Mouse (Mus musculus) urinary bladder, adult 2 months (tissue): ENCODE data around the gene Fam20c. TPM values are rescaled to one million over a fixed set of nuclear protein-coding genes. Genes with fewer than 3 reads are reported as not detected.

Experiments
- DNase-seq: peaks from one replicate; pipeline ENCODE4 v3.0.0; 2022; ENCODE audit warnings: low spot score
- polyA plus RNA-seq: library from polyadenylated mRNA; depleted of rRNA; stranded (reverse); fragments of >200 nt; gene quantifications from 2 replicates; pipeline ENCODE4 v1.2.3, GENCODE M21; 2012

Gene Fam20c
- polyA plus RNA-seq, 1 experiment: 8.9 TPM

DNA sequence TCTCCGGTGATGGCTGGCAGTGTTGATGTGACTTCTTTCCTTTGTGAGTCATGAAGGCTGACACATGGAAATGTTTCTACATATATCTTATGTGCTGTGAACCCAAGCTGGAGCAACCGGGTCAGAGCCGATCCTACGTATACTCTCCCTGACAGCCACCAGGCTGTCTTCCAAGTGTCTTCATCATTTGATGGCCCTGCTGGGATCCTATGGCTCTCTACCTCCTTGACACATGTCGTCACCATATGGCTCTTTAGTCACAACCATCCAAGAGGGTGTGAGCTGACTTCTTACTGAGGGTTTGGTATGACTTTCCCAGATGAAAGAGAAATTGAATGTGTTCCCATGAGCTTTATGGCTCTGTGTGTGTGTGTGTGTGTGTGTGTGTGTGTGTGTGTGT, 50.0 kb downstream of the Fam20c start:
- DNase-seq: no peak

DNA sequence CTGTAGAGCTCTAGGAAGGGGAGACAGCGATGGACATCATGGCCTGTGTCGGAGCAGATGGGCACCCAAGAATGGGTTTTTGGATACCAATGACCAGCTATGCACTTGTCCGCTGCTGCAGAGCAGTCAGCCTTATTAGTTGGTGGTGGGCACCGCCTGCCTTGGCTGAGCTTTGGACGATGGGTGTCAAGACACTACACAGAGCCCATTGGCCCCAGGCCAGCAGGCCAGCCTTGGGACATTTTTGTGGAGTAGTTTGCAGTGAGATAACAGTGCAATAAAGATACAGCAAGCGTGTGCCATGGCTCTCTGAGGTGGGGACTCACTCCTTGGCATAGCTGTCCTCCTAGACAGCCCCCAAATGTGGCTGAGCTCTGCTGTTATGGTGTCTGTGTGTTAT, 55.5 kb downstream of the Fam20c start:
- no peak for DNase-seq

DNA sequence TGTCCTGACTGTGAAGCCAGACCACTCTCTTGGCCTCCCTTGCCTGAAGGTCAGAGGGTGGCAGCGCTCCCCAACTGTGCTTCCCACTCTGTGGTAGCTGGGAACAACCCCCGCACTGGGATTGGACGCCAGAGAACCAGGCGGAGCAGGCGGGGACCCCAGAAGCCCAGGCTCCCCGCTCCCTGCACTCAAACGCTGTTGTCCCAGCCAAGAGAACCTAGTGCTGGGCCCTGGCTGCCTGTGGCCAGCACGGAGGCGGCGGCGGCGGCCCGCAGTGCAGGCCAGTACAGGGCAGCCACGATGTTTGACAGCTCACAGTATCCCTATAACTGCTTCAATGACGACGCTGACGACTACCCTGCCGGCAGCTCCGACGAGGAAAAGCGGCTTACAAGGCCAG, 65.5 kb downstream of the Fam20c start, which contains the start of gene Gm5294:
Gene Gm5294, plus strand, starts transcription at position 301 of the 400 bp plus-strand sequence.
- DNase-seq: no peak

DNA sequence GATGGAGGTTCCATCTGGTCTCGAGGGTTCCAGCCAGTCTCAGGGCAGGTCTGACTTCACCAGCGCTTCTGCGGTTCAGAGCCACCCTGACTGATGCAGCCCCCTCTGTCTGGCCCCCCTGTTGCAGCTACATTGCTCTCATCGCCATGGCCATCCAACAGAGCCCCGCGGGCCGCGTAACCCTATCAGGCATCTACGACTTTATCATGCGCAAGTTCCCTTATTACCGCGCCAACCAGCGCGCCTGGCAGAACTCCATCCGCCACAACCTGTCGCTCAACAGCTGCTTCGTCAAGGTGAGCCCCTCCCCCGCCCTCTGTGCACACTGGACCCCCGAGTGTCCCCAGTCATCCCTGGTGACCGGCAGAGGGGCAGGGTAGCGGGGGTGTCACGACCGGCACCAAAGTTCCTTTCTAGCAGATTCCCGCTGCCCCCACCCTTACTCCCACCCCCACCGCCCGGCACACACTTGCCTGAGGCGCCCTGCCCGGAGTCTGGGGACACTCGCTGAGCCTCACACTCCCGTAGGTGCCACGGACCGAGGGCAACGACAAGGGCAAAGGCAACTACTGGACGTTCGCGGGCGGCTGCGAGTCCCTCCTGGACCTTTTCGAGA, 66.5 kb downstream of the Fam20c start:
- DNase-seq: no peak

DNA sequence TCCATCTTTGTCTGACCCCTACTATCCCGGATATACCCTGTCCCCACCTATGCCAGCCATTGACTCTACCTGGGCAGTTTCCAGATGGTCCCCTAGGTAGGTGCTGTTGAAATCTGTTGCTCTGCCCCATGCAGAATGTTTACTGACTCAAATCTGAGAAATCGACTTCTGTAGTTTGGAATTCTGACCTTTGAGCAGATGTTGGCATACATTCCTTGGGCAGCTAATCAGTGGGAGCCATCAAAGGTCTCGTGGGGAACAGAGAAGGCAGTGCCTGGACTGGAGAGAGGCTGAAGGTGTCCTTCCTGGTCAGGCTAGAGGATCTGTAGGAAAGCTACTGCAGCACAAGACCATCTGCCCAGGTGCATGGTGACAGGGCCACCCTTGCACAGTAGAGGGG, 70.8 kb downstream of the Fam20c start:
- DNase-seq: no peak

DNA sequence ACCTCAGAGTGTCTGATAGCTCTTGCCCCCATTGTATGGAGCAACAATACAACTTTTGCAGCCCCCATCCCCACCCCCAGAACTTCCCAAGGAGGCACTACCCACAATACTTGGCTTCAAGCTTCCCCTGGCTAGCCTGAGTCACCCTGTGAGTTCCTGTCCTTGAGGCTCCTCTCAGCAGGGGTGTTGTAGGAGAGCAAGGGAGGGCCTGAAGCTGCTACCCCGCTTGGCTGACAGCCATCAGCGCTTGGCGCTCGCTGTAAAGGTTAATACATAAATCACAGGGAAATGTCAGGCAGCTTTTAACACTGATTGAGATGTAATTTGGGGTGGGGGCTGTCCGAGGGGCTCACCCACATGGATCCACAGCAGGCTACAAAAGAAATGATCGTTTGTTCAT, 79.1 kb downstream of the Fam20c start:
- DNase-seq: no peak

DNA sequence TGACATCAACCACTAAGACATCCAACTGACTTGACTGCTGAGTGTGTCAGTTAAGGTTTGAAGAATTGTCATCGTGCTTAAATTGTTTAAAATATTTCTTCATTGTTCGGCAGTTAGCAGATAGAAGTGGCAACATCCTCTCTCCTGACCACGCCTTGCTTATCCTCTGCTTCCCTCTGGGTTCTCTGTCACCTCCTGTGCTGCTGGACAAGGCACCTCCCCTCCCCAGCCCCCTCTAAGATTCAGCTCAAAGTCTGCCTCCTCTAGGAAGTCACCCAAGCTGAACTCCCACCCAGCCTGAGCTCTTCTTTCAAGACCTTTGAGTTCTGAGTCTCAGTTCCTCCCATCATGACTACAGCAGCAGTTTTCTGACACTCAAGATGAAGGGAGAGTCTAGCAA, 80.6 kb downstream of the Fam20c start:
- no peak for DNase-seq

DNA sequence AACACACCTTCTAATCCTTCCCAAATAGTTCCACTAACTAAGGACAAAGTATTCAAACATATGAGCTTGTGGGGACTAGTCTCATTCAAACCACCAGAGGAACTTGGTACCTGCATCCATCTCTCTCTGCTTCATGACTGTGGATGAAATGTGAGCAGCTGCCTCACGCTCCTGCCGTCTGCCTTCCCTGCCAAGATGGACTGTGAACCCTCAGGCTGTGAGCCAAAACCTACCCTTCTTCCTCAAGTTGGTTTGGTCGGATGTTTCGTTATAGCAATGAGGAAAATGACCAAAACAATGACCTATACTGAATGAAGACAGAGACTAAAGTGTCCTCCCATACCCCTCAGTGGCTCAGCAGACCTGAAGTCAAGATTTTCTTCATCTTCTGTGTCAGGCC, 86.7 kb downstream of the Fam20c start:
- no peak for DNase-seq

DNA sequence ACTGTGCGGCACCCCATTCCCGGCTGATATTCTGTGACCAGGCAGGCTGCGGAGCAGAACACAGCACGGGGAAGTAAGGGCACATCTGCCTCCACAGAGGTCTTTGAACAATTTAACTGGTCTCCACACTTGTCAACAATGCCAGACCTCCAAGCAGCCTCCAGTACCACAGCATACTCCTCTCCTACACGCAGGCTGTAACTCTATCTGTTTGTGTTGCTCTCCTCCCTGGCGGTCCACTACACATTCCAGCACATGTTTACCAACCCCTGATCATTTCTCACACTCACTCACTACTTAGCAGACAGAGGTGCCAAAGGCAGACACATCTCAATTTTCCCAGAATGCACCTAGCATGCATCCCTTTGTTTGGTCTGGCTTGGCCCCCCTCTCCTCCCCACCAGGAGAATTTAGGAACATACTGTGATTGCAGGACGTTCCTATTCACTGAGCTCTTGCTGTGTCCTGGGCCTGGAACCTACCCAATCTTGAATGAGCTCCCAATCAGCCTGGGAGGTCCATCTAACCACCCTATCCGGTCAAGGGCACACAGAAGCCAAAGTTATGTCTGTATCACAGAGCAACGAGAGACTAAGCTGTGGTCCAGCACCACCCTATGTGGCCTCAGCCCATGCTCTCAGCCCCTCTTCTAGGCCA, 89.0 kb downstream of the Fam20c start:
- DNase-seq: no peak

DNA sequence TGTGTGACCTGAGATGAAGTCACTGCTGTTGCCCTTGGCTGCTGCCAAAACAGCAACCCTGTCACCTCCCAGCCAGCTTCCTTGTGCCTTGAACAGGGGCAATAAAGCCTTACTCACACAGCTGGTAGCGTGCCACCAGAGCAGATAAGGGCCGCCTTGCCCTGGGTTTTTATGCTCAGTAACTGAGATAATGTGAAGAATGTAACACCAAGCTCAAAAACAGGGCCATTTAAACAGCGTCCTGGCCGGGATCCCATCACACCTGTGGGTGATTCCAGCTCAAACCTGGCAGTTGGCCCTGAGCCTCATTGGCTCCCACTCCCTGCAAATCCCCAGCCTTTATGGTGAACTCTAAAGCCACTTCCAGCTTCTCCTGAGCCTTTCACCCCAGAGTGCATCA, 92.2 kb downstream of the Fam20c start:
- DNase-seq: no peak

DNA sequence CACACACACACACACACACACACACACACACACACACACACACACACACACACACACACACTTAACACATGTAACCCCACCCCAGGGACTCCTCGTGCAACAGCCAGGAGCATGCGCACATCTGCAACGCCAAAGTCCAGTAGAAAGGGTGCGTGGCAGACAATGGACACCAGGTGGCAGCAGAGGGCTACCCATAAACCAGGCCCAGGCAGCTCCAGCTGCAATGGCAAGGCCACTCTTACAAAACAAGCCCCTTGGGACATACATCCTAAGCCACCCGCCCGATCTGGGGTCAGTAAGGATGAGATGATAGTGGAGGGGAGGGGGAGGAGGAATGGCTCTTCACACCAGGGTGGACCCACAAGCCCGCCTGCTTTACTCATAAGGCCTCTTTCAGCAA, 93.8 kb downstream of the Fam20c start:
- peak; percentile 72 for DNase-seq

DNA sequence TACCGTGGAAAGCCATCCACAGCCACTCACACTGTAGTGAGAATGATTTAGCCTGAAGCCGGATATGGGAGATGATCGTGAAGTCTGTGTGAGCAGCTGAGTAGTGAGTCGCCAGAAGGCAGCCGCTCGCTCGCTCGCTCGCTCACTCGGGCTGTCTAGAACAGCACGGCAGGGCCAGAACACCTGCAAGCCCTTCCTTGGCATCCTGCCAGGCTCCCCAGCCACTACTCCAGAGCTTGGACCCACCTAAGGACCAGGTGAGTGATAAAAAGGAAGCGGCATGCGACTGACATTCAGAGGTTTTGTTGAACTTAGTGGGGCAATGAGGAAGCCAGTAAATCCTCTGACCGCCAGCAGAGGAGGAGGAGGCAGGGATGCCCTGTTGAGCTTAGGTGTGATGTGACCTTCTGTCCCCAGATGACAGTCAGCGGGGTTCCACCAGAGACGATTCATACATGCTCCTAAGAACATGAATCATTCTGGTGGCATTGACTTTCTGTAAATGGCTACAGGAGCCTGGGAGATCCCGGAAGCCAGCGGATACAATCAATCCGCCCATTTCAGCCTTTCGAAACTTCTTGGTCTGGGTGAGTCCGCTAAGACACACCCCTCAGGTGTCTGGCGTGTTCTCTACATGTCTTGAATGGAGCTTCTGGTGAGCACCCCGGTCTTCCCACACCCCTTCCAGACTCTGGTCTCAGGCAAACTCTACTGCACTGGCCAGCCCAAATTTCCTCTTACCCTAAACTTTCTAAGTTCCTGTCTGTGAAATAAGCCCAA, 95.6 kb downstream of the Fam20c start:
- DNase-seq: no peak

DNA sequence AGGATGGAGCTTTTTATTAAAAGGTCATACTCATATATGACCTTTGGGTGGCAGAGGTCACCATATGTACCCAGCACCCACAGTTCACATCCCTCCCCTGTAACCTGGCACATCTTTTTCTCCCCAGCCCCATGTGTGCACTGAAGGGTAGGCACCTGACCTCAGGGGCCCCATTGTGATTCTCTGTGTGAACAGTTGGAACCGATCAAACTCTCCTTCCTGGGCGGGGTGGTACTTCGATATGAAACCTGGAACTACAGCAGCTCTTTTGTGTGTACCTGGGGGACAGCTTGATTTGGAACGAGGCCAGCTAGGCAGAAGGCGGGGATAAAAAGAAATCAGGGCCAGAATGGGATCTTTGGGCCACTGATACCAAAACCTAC, 96.1 kb downstream of the Fam20c start:
- DNase-seq: no peak

DNA sequence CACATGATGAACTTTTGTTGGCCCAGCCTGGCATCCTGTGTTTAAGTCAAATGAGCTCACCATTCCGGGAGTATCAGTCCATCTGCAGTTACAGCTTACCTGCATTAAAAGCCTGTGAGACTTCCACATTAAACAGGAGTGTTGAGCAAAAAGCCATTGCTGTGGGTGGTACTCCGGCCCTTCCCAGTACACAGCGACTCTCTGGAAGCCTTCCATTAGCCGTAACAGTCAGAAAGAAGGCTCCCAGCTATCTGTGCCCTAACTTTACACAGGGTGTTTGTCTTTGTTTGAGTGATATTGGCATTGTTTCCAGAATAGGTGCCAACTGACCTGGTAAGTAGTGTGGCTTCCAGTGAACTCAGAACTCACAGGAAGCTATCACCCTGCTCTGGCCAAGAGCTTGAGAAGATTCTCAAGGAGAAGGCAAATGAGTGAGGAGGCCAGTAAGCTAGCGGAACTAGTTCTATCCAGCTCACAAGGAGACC, 97.0 kb downstream of the Fam20c start:
- no peak for DNase-seq

DNA sequence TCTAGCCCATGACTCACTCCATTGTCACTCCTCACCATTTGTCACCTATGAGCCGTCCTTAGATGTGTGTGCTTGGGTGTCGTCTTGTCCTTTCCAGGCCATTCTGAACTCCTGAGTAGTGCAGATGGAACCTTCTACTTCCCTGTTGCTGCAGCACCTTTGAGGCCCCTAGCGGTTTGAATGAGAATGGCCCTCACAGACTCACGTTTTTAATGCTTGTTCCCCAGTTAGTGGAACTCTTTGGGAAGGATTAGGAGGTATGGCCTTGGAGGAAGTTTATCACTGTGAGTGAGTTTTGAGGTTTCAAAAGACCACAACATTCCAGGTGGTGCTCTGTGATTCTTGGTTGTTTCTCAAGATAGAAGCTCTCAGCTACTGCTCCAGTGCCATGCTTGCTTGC, 97.8 kb downstream of the Fam20c start:
- DNase-seq: no peak

DNA sequence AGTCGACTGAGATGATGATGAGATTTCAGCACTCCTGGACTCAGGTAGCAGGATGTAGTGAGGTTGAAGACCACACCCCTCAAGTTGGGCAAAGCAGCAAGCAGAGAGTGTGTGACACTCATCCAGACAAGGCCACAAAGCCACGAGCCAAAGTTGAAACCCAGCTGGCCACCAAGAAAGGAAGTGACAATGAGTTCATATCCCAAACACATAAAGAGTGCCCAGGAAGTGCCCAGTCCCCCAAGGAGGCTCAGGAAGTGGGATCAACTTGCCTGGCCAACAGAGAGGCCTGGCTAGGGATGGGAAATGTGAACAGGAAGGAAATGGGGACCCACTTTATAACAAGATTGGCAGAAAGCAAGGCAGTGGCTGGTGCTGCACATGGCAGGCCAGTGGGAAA, 99.0 kb downstream of the Fam20c start:
- no peak for DNase-seq

DNA sequence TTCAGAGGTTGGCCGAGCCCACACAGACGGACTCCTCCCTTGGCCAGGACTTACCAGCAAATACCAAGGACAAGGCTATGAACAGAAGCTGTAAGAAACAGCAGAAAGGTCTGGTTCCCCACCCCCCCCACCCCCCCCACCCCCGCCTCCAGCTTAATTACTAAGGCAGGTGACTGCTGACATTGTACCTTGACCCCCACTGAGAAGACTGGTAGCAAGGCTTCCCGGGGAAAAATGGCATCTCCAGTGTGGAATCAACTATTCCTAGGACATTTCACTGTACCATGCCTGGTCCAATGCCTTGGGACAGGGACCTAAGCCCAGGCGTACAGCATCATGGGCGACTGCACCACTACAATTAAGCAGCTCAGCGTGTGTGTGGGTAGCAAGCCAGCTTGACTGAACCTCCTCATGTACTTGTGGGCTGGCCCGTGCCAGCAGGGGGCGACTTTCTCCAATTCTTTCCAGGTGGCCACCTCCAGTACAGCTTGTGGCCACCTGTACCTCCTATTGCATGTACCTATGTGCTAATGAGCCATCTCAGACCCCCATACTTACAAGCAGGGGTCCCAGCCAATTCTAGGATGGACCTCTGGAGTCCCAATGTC, 102.8 kb downstream of the Fam20c start:
- peak; percentile 75 for DNase-seq

DNA sequence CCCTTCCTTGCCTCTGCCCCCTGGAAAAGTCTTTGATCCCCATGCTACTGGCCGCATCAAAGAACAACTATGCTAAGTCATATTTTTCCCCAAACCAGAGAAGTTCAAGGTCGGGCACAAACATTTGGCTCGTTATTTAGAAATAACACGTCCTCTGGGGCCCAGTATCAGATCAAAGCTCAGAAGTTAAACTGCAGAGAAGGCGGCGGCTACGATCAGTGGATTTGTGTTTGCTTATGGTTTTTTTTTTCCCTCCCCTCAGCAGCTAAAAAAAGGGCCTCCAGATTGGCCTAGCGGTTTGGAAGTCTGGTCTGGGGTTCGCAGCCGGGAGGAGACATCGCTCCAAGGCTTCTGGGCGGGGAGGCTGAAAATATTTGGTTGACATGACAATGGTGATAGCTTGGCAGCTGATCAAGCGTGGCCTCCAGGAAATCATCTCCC, 103.5 kb downstream of the Fam20c start:
- no peak for DNase-seq
